In the genomic region with DNA sequence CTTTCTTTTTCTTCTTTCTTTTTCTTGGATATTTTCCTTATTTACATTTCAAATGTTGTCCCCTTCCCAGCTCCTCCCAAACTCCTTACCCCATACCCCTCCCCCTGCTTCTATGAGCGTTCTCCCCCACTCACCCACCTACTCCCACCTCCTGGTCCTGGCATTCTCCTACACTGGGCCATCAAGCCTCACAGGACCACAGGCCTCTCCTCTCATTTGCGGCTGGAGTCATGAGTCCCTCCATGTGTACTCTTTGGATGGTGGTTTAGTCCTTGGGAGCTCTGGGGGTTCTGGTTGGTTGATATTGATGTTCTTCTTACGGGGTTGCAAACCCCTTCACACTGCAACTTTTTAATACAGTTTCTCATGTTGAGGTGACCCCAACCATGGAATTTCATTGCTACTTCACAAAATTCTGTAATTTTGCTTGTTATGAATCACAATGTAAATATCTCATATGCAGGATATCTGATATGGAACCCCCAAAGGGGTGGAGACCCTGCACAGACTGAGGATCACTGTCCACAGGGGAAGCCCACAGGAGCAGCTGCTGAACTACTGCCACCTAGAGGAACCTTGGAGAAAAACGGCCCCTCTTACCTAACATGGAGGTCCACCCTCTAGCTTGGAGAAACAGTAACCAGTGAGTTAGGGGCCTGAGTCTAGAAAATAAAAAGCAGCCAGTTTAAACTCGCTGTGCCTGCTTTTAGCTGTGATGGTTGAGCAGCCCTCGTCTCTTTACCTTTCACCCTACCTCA, we compare ENCODE assay signal across 9 mouse cellular contexts. TPM values are rescaled to one million over a fixed set of nuclear protein-coding genes. Genes with fewer than 3 reads are reported as not detected.
DNase-seq lines count a peak whose midpoint lies in the region; ATAC-seq and TF ChIP-seq lines count a peak whose summit lies in the region.
"Had no signal": no experiment of that assay in that cellular context is flagged by ENCODE, and none has a peak within 500 bp of the region (broad histone marks: within the 10 kb centered on the region; RNA-seq: fewer than 3 reads in every experiment).

No protein-coding gene starts in this region.

- TF ChIP-seq CTCF in lung, postnatal 0 days (IDR thresholded peaks at IDR 0.05), result peak; percentile 67
- TF ChIP-seq CTCF in small intestine, adult 2 months (IDR thresholded peaks at IDR 0.05; ENCODE audit: extremely low read depth, insufficient read length, insufficient replicate concordance, low read depth, low read length), result peak; percentile 52; the same call in 1 of the 2 replicates

- no peak for TF ChIP-seq POLR2A in small intestine, adult 2 months (IDR thresholded peaks at IDR 0.05; ENCODE audit: low read depth, low read length)

- no peak overlapping the region for H3K9ac ChIP-seq in forebrain, embryonic 16.5 days (replicated peaks; ENCODE audit: low read depth, low read length)
- H3K9ac ChIP-seq in lung, postnatal 0 days (replicated peaks; ENCODE audit: low read depth), result no peak overlapping the region
- H3K9ac ChIP-seq: embryonic facial prominence, embryonic 15.5 days had no signal

- H3K4me3 ChIP-seq in forebrain, embryonic 10.5 days, result no peak overlapping the region
- H3K4me3 ChIP-seq in forebrain, embryonic 16.5 days (replicated peaks; ENCODE audit: low read length), result no peak overlapping the region
- H3K4me3 ChIP-seq in lung, postnatal 0 days (ENCODE audit: low read depth, low read length), result no peak overlapping the region
- no peak overlapping the region for H3K4me3 ChIP-seq in small intestine, adult 2 months (ENCODE audit: low read depth, low read length)
- H3K4me3 ChIP-seq: embryonic facial prominence, embryonic 15.5 days had no signal

- DNase-seq in forebrain, embryonic 10.5 days (ENCODE audit: extremely low spot score, low spot score), result peak; percentile 21
- DNase-seq in lung, postnatal 0 days (ENCODE audit: low spot score), result peak; percentile 45
- DNase-seq in lung, postnatal 14 days, result no peak
- peak; percentile 65 for DNase-seq in embryo, embryonic 11 days
- no peak for DNase-seq in ovary, adult 18-20 months (ENCODE audit: low spot score)
- no peak for DNase-seq in ovary, postnatal 36 days (ENCODE audit: low spot score)

- no peak overlapping the region for H3K27ac ChIP-seq in forebrain, embryonic 10.5 days
- H3K27ac ChIP-seq in forebrain, embryonic 16.5 days (ENCODE audit: low read length), result no peak overlapping the region
- no peak overlapping the region for H3K27ac ChIP-seq in lung, postnatal 0 days (ENCODE audit: low read length)
- H3K27ac ChIP-seq in small intestine, adult 2 months (ENCODE audit: insufficient read depth, low read depth, low read length), result no peak overlapping the region
- H3K27ac ChIP-seq: embryonic facial prominence, embryonic 15.5 days had no signal

- no peaks in the 10 kb centered on the region; the same call in 1 of the 2 replicates for H3K9me3 ChIP-seq in forebrain, embryonic 10.5 days
- no peaks in the 10 kb centered on the region for H3K9me3 ChIP-seq in forebrain, embryonic 16.5 days (ENCODE audit: control insufficient read depth, low read length)
- H3K9me3 ChIP-seq in lung, postnatal 0 days (ENCODE audit: low read length), result no peaks in the 10 kb centered on the region
- H3K9me3 ChIP-seq: embryonic facial prominence, embryonic 15.5 days had no signal

- no peak for ATAC-seq in forebrain, embryonic 16.5 days
- no peak for ATAC-seq in lung, postnatal 0 days

- H3K27me3 ChIP-seq in forebrain, embryonic 10.5 days (ENCODE audit: poor library complexity, severe bottlenecking), result no peaks in the 10 kb centered on the region
- H3K27me3 ChIP-seq in forebrain, embryonic 16.5 days (replicated peaks; ENCODE audit: control insufficient read depth, insufficient read depth, low read length), result no peaks in the 10 kb centered on the region
- H3K27me3 ChIP-seq in lung, postnatal 0 days (replicated peaks; ENCODE audit: insufficient read depth, low read length), result no peaks in the 10 kb centered on the region
- H3K27me3 ChIP-seq in small intestine, adult 2 months (ENCODE audit: control insufficient read depth, insufficient read depth, low read length), result no peaks in the 10 kb centered on the region
- H3K27me3 ChIP-seq: embryonic facial prominence, embryonic 15.5 days had no signal

- no peaks in the 10 kb centered on the region for H3K36me3 ChIP-seq in forebrain, embryonic 10.5 days (replicated peaks)
- no peaks in the 10 kb centered on the region for H3K36me3 ChIP-seq in forebrain, embryonic 16.5 days (ENCODE audit: control insufficient read depth, insufficient read depth)
- H3K36me3 ChIP-seq in lung, postnatal 0 days (ENCODE audit: insufficient read depth, low read length), result no peaks in the 10 kb centered on the region
- H3K36me3 ChIP-seq in small intestine, adult 2 months (ENCODE audit: control insufficient read depth, insufficient read depth, low read length), result no peaks in the 10 kb centered on the region
- H3K36me3 ChIP-seq: embryonic facial prominence, embryonic 15.5 days had no signal

- WGBS in forebrain, embryonic 10.5 days, result 74% methylated on average over 6 of the region's 6 CpGs
- 72% methylated on average over 6 of the region's 6 CpGs for WGBS in forebrain, embryonic 16.5 days
- 59% methylated on average over 6 of the region's 6 CpGs for WGBS in lung, postnatal 0 days
- WGBS in small intestine, adult 2 months, result 65% methylated on average over 6 of the region's 6 CpGs

- TF ChIP-seq EP300 in lung, postnatal 0 days (IDR thresholded peaks at IDR 0.05), result no peak

- H3K4me1 ChIP-seq in forebrain, embryonic 10.5 days, result no peaks in the 10 kb centered on the region
- no peaks in the 10 kb centered on the region for H3K4me1 ChIP-seq in forebrain, embryonic 16.5 days (replicated peaks; ENCODE audit: control insufficient read depth, insufficient read depth, low read length)
- no peaks in the 10 kb centered on the region for H3K4me1 ChIP-seq in lung, postnatal 0 days (ENCODE audit: insufficient read depth, low read depth, low read length)
- H3K4me1 ChIP-seq in small intestine, adult 2 months (ENCODE audit: control insufficient read depth, insufficient read depth, insufficient read length, low read length), result no peaks in the 10 kb centered on the region
- H3K4me1 ChIP-seq: embryonic facial prominence, embryonic 15.5 days had no signal

- no peak overlapping the region for H3K4me2 ChIP-seq in forebrain, embryonic 16.5 days (ENCODE audit: low read length)
- no peak overlapping the region for H3K4me2 ChIP-seq in lung, postnatal 0 days (replicated peaks; ENCODE audit: low read depth, low read length)
- H3K4me2 ChIP-seq: embryonic facial prominence, embryonic 15.5 days had no signal

RNA-seq across cellular contexts. Expression of gene Slc44a5, which starts 11.4 kb away (rescaled TPM):
- 0.82 and 0.91 TPM in 2 replicates for polyA plus RNA-seq in forebrain, embryonic 10.5 days (2016; fragmentation: Nextera tagmentation; extraction: Ambion mirVana)
- polyA plus RNA-seq in forebrain, embryonic 16.5 days (2015; fragmentation: Nextera tagmentation; extraction: Ambion mirVana), result 8.3 and 9.1 TPM in 2 replicates
- 0.20 TPM in 2 replicates for polyA plus RNA-seq in lung, postnatal 0 days (2015; fragmentation: Nextera tagmentation; extraction: Ambion mirVana)
- polyA plus RNA-seq in small intestine, adult 2 months (2012; rRNA removed), result 0.03 TPM in 2 replicates

RNA-seq across cellular contexts. Expression of gene Acadm, which starts 17.4 kb away (rescaled TPM):
- polyA plus RNA-seq in forebrain, embryonic 10.5 days (2016; fragmentation: Nextera tagmentation; extraction: Ambion mirVana), result 37.6 and 39.1 TPM in 2 replicates
- 37.6 and 41.8 TPM in 2 replicates for polyA plus RNA-seq in forebrain, embryonic 16.5 days (2015; fragmentation: Nextera tagmentation; extraction: Ambion mirVana)
- 68.9 and 75.9 TPM in 2 replicates for polyA plus RNA-seq in lung, postnatal 0 days (2015; fragmentation: Nextera tagmentation; extraction: Ambion mirVana)
- polyA plus RNA-seq in small intestine, adult 2 months (2012; rRNA removed), result 6.7 and 22.2 TPM in 2 replicates

RNA-seq across cellular contexts. Expression of gene Rabggtb, which starts 49.0 kb away (rescaled TPM):
- polyA plus RNA-seq in forebrain, embryonic 10.5 days (2016; fragmentation: Nextera tagmentation; extraction: Ambion mirVana), result 51.2 and 55.5 TPM in 2 replicates
- 49.3 and 50.6 TPM in 2 replicates for polyA plus RNA-seq in forebrain, embryonic 16.5 days (2015; fragmentation: Nextera tagmentation; extraction: Ambion mirVana)
- polyA plus RNA-seq in lung, postnatal 0 days (2015; fragmentation: Nextera tagmentation; extraction: Ambion mirVana), result 28.3 and 29.0 TPM in 2 replicates
- polyA plus RNA-seq in small intestine, adult 2 months (2012; rRNA removed), result 13.1 and 15.2 TPM in 2 replicates

RNA-seq across cellular contexts. Expression of gene Msh4, which starts 55.9 kb away (rescaled TPM):
- 0.07 and 0.12 TPM in 2 replicates for polyA plus RNA-seq in forebrain, embryonic 10.5 days (2016; fragmentation: Nextera tagmentation; extraction: Ambion mirVana)
- polyA plus RNA-seq in forebrain, embryonic 16.5 days (2015; fragmentation: Nextera tagmentation; extraction: Ambion mirVana), result 0.14 and 0.24 TPM in 2 replicates
- 0.04 and 0.08 TPM in 2 replicates for polyA plus RNA-seq in lung, postnatal 0 days (2015; fragmentation: Nextera tagmentation; extraction: Ambion mirVana)
- 0.03 TPM in 1 of 2 replicates, not detected in the other for polyA plus RNA-seq in small intestine, adult 2 months (2012; rRNA removed)

Comparison
In these comparisons a context has a peak if more than half of its experiments do, and no peak if none do; other contexts are left out.
1. DNase-seq: peak in forebrain, embryonic 10.5 days (single experiment), lung, postnatal 0 days (single experiment) and embryo, embryonic 11 days (single experiment); none in lung, postnatal 14 days (single experiment), ovary, adult 18-20 months (single experiment) and ovary, postnatal 36 days (single experiment).